12 mouse cellular contexts compared by ENCODE assay signal in genomic region chr19:4828444-4829114, GRCm38 (mm10). TPM values are rescaled to one million over a fixed set of nuclear protein-coding genes. Genes with fewer than 3 reads are reported as not detected.
DNase-seq lines count a peak whose midpoint lies in the region; ATAC-seq and TF ChIP-seq lines count a peak whose summit lies in the region.
"Had no signal": no experiment of that assay in that cellular context is flagged by ENCODE, and none has a peak within 500 bp of the region (broad histone marks: within the 10 kb centered on the region; RNA-seq: fewer than 3 reads in every experiment).

No protein-coding gene starts in this region.

- no peak overlapping the region for H3K4me2 ChIP-seq in lung, postnatal 0 days (replicated peaks; ENCODE audit: low read depth, low read length)
- H3K4me2 ChIP-seq: forebrain, embryonic 15.5 days had no signal

- H3K9me3 ChIP-seq in ES-Bruce4 (replicated peaks; ENCODE audit: control insufficient read depth, insufficient read depth, low read length, poor library complexity, severe bottlenecking): no peaks in the 10 kb centered on the region
- no peaks in the 10 kb centered on the region for H3K9me3 ChIP-seq in lung, postnatal 0 days (ENCODE audit: low read length)
- H3K9me3 ChIP-seq: forebrain, embryonic 15.5 days had no signal

- H3K27ac ChIP-seq in ES-Bruce4 (ENCODE audit: insufficient read depth, low read length): peak overlapping the region; percentile 81
- H3K27ac ChIP-seq in lung, postnatal 0 days (ENCODE audit: low read length): no peak overlapping the region
- H3K27ac ChIP-seq: forebrain, embryonic 15.5 days; macrophage had no signal

- intact Hi-C loops in left cerebral cortex, postnatal 14 days (cut with DNase I): no loop called here

- TF ChIP-seq CTCF in ES-Bruce4 (IDR thresholded peaks at IDR 0.05; ENCODE audit: low read depth, low read length): no peak
- TF ChIP-seq CTCF in lung, postnatal 0 days (IDR thresholded peaks at IDR 0.05): no peak

- no peak for TF ChIP-seq EP300 in ES-Bruce4 (IDR thresholded peaks at IDR 0.05; ENCODE audit: insufficient read depth, low read depth, low read length)
- TF ChIP-seq EP300 in lung, postnatal 0 days (IDR thresholded peaks at IDR 0.05): no peak

- H3K27me3 ChIP-seq in ES-Bruce4 (ENCODE audit: control insufficient read depth, insufficient read depth, low read length, poor library complexity, severe bottlenecking): no peaks in the 10 kb centered on the region
- H3K27me3 ChIP-seq in lung, postnatal 0 days (replicated peaks; ENCODE audit: insufficient read depth, low read length): no peaks in the 10 kb centered on the region
- H3K27me3 ChIP-seq: forebrain, embryonic 15.5 days had no signal

- H3K4me3 ChIP-seq in ES-Bruce4 (ENCODE audit: low read depth, low read length): peak overlapping the region; percentile 66
- no peak overlapping the region for H3K4me3 ChIP-seq in lung, postnatal 0 days (ENCODE audit: low read depth, low read length)
- H3K4me3 ChIP-seq: forebrain, embryonic 15.5 days; myocyte had no signal

- 55% methylated on average over 16 of the region's 16 CpGs for WGBS in lung, postnatal 0 days

- ATAC-seq in lung, postnatal 0 days: peak; percentile 52
- ATAC-seq: forebrain, embryonic 15.5 days had no signal

- peak overlapping the region; percentile 52 for H3K9ac ChIP-seq in ES-Bruce4 (ENCODE audit: low read depth, poor library complexity, severe bottlenecking)
- no peak overlapping the region for H3K9ac ChIP-seq in lung, postnatal 0 days (replicated peaks; ENCODE audit: low read depth)
- H3K9ac ChIP-seq: forebrain, embryonic 15.5 days had no signal

- DNase-seq in R1 (ENCODE audit: low read depth, low spot score): peak; percentile 90
- DNase-seq in kidney, adult 9 months: peak; percentile 79
- DNase-seq in lung, postnatal 0 days (ENCODE audit: low spot score): peak; percentile 40
- DNase-seq in frontal cortex, postnatal 25 days (ENCODE audit: low spot score in 2 of 2): no peak
- DNase-seq in layer of hippocampus, postnatal 14 days (ENCODE audit: low spot score in 2 of 2): no peak
- no peak for DNase-seq in left cerebral cortex, postnatal 14 days (ENCODE audit: low spot score in 2 of 2)

- no peaks in the 10 kb centered on the region; the same call in 1 of the 2 replicates for H3K36me3 ChIP-seq in ES-Bruce4 (ENCODE audit: control insufficient read depth, insufficient read depth, low read length, poor library complexity, severe bottlenecking)
- peaks cover 6% of the 10 kb centered on the region; the same call in 1 of the 2 replicates for H3K36me3 ChIP-seq in lung, postnatal 0 days (ENCODE audit: insufficient read depth, low read length)

- no peak for TF ChIP-seq POLR2A in ES-Bruce4 (IDR thresholded peaks at IDR 0.05; ENCODE audit: insufficient read depth, low read length)

- peaks cover 3% of the 10 kb centered on the region for H3K4me1 ChIP-seq in ES-Bruce4 (ENCODE audit: control insufficient read depth, insufficient read depth, low read length)
- H3K4me1 ChIP-seq in lung, postnatal 0 days (ENCODE audit: insufficient read depth, low read depth, low read length): no peaks in the 10 kb centered on the region

RNA-seq across cellular contexts. Expression of gene Ccs, which starts 10.6 kb away (rescaled TPM):
- polyA plus RNA-seq in ES-Bruce4 (2011; ENCODE audit: insufficient read depth, insufficient read length, low read depth, missing spikeins): 36.6 and 37.3 TPM in 2 replicates
- 53.0 and 54.5 TPM in 2 replicates for polyA plus RNA-seq in lung, postnatal 0 days (2015; fragmentation: Nextera tagmentation; extraction: Ambion mirVana)
- total RNA-seq in layer of hippocampus, postnatal 14 days (2021): 10 to 100 TPM; 42.6 to 43.6 TPM
- 10 to 100 TPM; 33.5 to 33.7 TPM for total RNA-seq in left cerebral cortex, postnatal 14 days (2021)

RNA-seq across cellular contexts. Expression of gene Ccdc87, which starts 10.6 kb away (rescaled TPM):
- polyA plus RNA-seq in ES-Bruce4 (2011; ENCODE audit: insufficient read depth, insufficient read length, low read depth, missing spikeins): 0.27 TPM in 1 of 2 replicates, not detected in the other
- polyA plus RNA-seq in lung, postnatal 0 days (2015; fragmentation: Nextera tagmentation; extraction: Ambion mirVana): 0.51 and 0.62 TPM in 2 replicates
- total RNA-seq in layer of hippocampus, postnatal 14 days (2021): 1 to 10 TPM; 2.0 TPM
- total RNA-seq in left cerebral cortex, postnatal 14 days (2021): 1 to 10 TPM; 2.1 to 2.2 TPM
- total RNA-seq: granulocyte monocyte progenitor cell, adult 5-6 weeks had no signal

RNA-seq across cellular contexts. Expression of gene Rbm14, which starts 17.1 kb away (rescaled TPM):
- 79.2 and 85.2 TPM in 2 replicates for polyA plus RNA-seq in ES-Bruce4 (2011; ENCODE audit: insufficient read depth, insufficient read length, low read depth, missing spikeins)
- 24.3 and 25.1 TPM in 2 replicates for polyA plus RNA-seq in lung, postnatal 0 days (2015; fragmentation: Nextera tagmentation; extraction: Ambion mirVana)
- 10 to 100 TPM; 56.1 to 57.2 TPM for total RNA-seq in layer of hippocampus, postnatal 14 days (2021)
- 10 to 100 TPM; 49.3 to 52.6 TPM for total RNA-seq in left cerebral cortex, postnatal 14 days (2021)

RNA-seq across cellular contexts. Expression of gene Gm21992, which starts 17.2 kb away (rescaled TPM):
- 22.2 and 23.5 TPM in 2 replicates for polyA plus RNA-seq in ES-Bruce4 (2011; ENCODE audit: insufficient read depth, insufficient read length, low read depth, missing spikeins)
- polyA plus RNA-seq in lung, postnatal 0 days (2015; fragmentation: Nextera tagmentation; extraction: Ambion mirVana): 13.9 and 19.7 TPM in 2 replicates
- 10 to 100 TPM; 19.9 to 21.4 TPM for total RNA-seq in layer of hippocampus, postnatal 14 days (2021)
- total RNA-seq in left cerebral cortex, postnatal 14 days (2021): 10 to 100 TPM; 12.9 to 19.3 TPM

RNA-seq across cellular contexts. Expression of gene Ctsf, which starts 26.4 kb away (rescaled TPM):
- polyA plus RNA-seq in ES-Bruce4 (2011; ENCODE audit: insufficient read depth, insufficient read length, low read depth, missing spikeins): 13.5 and 13.6 TPM in 2 replicates
- 34.2 and 35.2 TPM in 2 replicates for polyA plus RNA-seq in lung, postnatal 0 days (2015; fragmentation: Nextera tagmentation; extraction: Ambion mirVana)
- 100 to 1,000 TPM; 103 to 125 TPM for total RNA-seq in layer of hippocampus, postnatal 14 days (2021)
- total RNA-seq in left cerebral cortex, postnatal 14 days (2021): 100 to 1,000 TPM; 115 to 120 TPM
- total RNA-seq: MEL had no signal

Comparison
In these comparisons a context has a peak if more than half of its experiments do, and no peak if none do; other contexts are left out.
1. DNase-seq: peak in R1 (single experiment), kidney, adult 9 months (single experiment) and lung, postnatal 0 days (single experiment); none in frontal cortex, postnatal 25 days (0 of 2), layer of hippocampus, postnatal 14 days (0 of 2) and left cerebral cortex, postnatal 14 days (0 of 2).